Mouse (Mus musculus) heart, embryonic 15.5 days (tissue): ENCODE results near the gene Gm4302. TPM values are rescaled to one million over a fixed set of nuclear protein-coding genes. Genes with fewer than 3 reads are reported as not detected.
"Not testable (repeated sequence)": the region's sequence is repeated elsewhere in the genome, so short reads cannot be mapped to it uniquely, and the experiment has no call there.

Experiments
- ATAC-seq: fragments of 200-750 bp; cut with Nextera tagmentation; replicated peaks from 2 replicates; pipeline ENCODE4 v1.8.0; 2017; ENCODE audit warnings: low read depth, moderate TSS enrichment; ENCODE audit not compliant: insufficient number of reproducible peaks, insufficient read depth, low FRiP score
- H3K27ac ChIP-seq: fragments of 300-500 bp; sonication (generic); 2 replicates; pipeline ENCODE4 v1.5.1; 2015; ENCODE audit warnings: mild to moderate bottlenecking, inconsistent platforms
- H3K27me3 ChIP-seq: fragments of 300-500 bp; sonication (generic); 2 replicates; pipeline ENCODE4 v1.6.1; 2015; ENCODE audit warnings: inconsistent platforms
- H3K36me3 ChIP-seq: fragments of 300-500 bp; sonication (generic); 2 replicates; pipeline ENCODE4 v1.6.1; 2015; ENCODE audit warnings: mild to moderate bottlenecking, inconsistent platforms
- H3K4me1 ChIP-seq: fragments of 300-500 bp; sonication (generic); replicated peaks from 2 replicates; pipeline ENCODE4 v1.6.1; 2015; ENCODE audit warnings: inconsistent platforms
- H3K4me2 ChIP-seq: fragments of 300-500 bp; sonication (generic); 2 replicates; pipeline ENCODE4 v1.6.1; 2015; ENCODE audit warnings: inconsistent platforms, mild to moderate bottlenecking, moderate library complexity
- H3K4me3 ChIP-seq: fragments of 300-500 bp; sonication (generic); 2 replicates; pipeline ENCODE4 v1.5.1; 2015; ENCODE audit warnings: mild to moderate bottlenecking, inconsistent platforms
- H3K9ac ChIP-seq: fragments of 300-500 bp; sonication (generic); 2 replicates; pipeline ENCODE4 v1.6.1; 2015; ENCODE audit warnings: mild to moderate bottlenecking, inconsistent platforms
- H3K9me3 ChIP-seq: fragments of 300-500 bp; sonication (generic); replicated peaks from 2 replicates; pipeline ENCODE4 v1.6.1; 2016; ENCODE audit warnings: inconsistent platforms
- WGBS: fragments of 180-500 bp; shearing (Covaris S2); methylation state at CpG from one replicate; pipeline ENCODE4 v1.1.7; 2015; ENCODE audit warnings: mixed read lengths; 5-methylcytosine and 5-hydroxymethylcytosine counted together
- polyA plus RNA-seq: library from polyadenylated mRNA; unstranded; fragments of >200 nt; fragmentation: Nextera tagmentation; extraction: Ambion mirVana; gene quantifications from 2 replicates; pipeline ENCODE4 v1.2.1, GENCODE M21; 2015

Gene Gm4302
- polyA plus RNA-seq, result not detected in 2 replicates

DNA sequence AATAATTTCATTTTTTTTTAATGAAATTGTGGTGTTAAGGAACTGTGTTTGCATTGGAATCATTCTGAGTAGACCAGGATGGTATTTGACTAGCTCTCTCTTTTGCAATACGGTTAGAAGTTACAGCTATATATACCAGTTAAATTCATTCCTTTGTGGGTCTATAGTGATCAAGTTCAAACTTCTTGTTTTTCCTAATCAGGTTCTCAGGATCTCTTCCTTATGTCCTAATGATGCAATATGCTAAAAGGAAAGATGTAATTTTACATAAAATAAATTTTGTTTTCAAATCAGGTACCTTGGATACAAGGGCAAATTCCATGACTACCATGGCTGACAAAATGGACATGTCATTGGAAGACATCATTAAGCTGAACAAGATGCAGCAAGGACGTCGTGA is at the start of gene Gm4302:
Gene Gm4302 (plus strand): TSS at position 301 of the 400 bp plus-strand sequence.
- H3K27me3 ChIP-seq, H3K36me3 ChIP-seq, H3K9ac ChIP-seq, ATAC-seq, H3K4me2 ChIP-seq, H3K4me1 ChIP-seq, H3K4me3 ChIP-seq, H3K27ac ChIP-seq, H3K9me3 ChIP-seq: not testable (repeated sequence)
- no CpG with 5 or more reads among the region's 3 CpGs for WGBS

GRCm38 (mm10) chr10:100296105-100296504 is 44.5 kb upstream of the Gm4302 start:
- Histone ChIP-seq H3K27me3 (no peaks in the 10 kb centered on the region), H3K4me1 (no peaks in the 10 kb centered on the region), H3K4me2 (no peak overlapping the region), H3K27ac (no peak overlapping the region), H3K9ac (no peak overlapping the region), H3K4me3 (no peak overlapping the region), H3K9me3 (no peaks in the 10 kb centered on the region), H3K36me3 (no peaks in the 10 kb centered on the region)
- ATAC-seq, result no peak
- 76% methylated on average over 2 of the region's 2 CpGs for WGBS

GRCm38 (mm10) chr10:100300106-100300505 is 40.5 kb upstream of the Gm4302 start:
- not testable (repeated sequence) for ATAC-seq

GRCm38 (mm10) chr10:100335376-100335775 is 5.3 kb upstream of the Gm4302 start, which contains the start of gene Gm4301:
Gm4301 (plus strand) TSS chr10:100335676.
- no CpG with 5 or more reads among the region's 2 CpGs for WGBS

More at GRCm38 (mm10) chr10:100300106-100300505, 40.5 kb upstream of the Gm4302 start:
- H3K9ac ChIP-seq, H3K9me3 ChIP-seq, H3K27ac ChIP-seq, H3K4me3 ChIP-seq, H3K36me3 ChIP-seq, H3K4me1 ChIP-seq, H3K27me3 ChIP-seq, H3K4me2 ChIP-seq: not testable (repeated sequence)

DNA sequence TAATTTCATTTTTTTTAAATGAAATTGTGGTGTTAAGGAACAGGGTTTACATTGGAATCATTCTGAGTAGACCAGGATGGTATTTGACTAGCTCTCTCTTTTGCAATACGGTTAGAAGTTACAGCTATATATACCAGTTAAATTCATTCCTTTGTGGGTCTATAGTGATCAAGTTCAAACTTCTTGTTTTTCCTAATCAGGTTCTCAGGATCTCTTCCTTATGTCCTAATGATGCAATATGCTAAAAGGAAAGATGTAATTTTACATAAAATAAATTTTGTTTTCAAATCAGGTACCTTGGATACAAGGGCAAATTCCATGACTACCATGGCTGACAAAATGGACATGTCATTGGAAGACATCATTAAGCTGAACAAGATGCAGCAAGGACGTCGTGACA is 5.0 kb downstream of the Gm4302 start, which contains the start of gene Gm4303:
Gene Gm4303 (plus strand): TSS at position 301 of the 400 bp plus-strand sequence.
- H3K9me3 ChIP-seq, ATAC-seq, H3K27ac ChIP-seq, H3K4me1 ChIP-seq, H3K4me2 ChIP-seq, H3K36me3 ChIP-seq, H3K27me3 ChIP-seq, H3K9ac ChIP-seq, H3K4me3 ChIP-seq: not testable (repeated sequence)
- no CpG with 5 or more reads among the region's 3 CpGs for whole genome bisulfite sequencing

More at GRCm38 (mm10) chr10:100335376-100335775, 5.3 kb upstream of the Gm4302 start, which contains the start of gene Gm4301:
- not testable (repeated sequence) for H3K9ac ChIP-seq, H3K4me2 ChIP-seq, H3K36me3 ChIP-seq, H3K4me1 ChIP-seq, H3K9me3 ChIP-seq, H3K27me3 ChIP-seq, H3K27ac ChIP-seq, H3K4me3 ChIP-seq, ATAC-seq

DNA sequence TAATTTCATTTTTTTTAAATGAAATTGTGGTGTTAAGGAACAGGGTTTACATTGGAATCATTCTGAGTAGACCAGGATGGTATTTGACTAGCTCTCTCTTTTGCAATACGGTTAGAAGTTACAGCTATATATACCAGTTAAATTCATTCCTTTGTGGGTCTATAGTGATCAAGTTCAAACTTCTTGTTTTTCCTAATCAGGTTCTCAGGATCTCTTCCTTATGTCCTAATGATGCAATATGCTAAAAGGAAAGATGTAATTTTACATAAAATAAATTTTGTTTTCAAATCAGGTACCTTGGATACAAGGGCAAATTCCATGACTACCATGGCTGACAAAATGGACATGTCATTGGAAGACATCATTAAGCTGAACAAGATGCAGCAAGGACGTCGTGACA is 10.2 kb downstream of the Gm4302 start, which contains the start of gene Gm4305:
Gene Gm4305 (plus strand): TSS at position 301 of the 400 bp plus-strand sequence.
- H3K27me3 ChIP-seq, H3K4me2 ChIP-seq, ATAC-seq, H3K27ac ChIP-seq, H3K4me3 ChIP-seq, H3K9ac ChIP-seq, H3K4me1 ChIP-seq, H3K36me3 ChIP-seq, H3K9me3 ChIP-seq: not testable (repeated sequence)
- no CpG with 5 or more reads among the region's 3 CpGs for WGBS

DNA sequence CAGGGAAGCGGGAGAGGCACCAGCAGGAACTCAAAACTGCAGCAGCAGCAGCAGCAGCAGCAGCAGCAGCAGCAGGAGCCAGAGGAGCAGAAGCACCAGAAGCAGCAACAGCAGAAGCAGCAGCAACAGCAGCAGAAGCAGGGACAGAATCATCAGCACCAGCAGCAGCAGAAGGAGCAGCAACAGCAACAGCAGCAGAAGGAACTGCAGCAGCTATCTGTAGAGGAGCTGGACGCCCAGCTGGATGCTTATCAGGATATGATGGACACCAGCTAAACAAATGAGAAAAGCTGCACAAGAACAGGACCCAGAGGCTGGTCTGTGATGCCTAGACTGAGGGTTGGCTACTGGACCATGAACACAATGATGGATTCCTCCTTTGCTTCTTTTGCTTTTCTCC is 16.2 kb downstream of the Gm4302 start:
- WGBS, result 57% methylated on average over 2 of the region's 2 CpGs
- ATAC-seq, H3K4me2 ChIP-seq, H3K9me3 ChIP-seq, H3K4me1 ChIP-seq, H3K9ac ChIP-seq, H3K27ac ChIP-seq, H3K4me3 ChIP-seq, H3K27me3 ChIP-seq, H3K36me3 ChIP-seq: not testable (repeated sequence)

- not testable (repeated sequence) for H3K27me3 ChIP-seq, H3K9me3 ChIP-seq, ATAC-seq, H3K9ac ChIP-seq, H3K4me2 ChIP-seq, H3K4me3 ChIP-seq, H3K4me1 ChIP-seq, H3K36me3 ChIP-seq, H3K27ac ChIP-seq
- no CpG with 5 or more reads among the region's 3 CpGs for WGBS
Measured at GRCm38 (mm10) chr10:100361038-100361437, 20.4 kb downstream of the Gm4302 start, which contains the start of gene Gm4307. Gm4307 (plus strand) TSS chr10:100361338.

DNA sequence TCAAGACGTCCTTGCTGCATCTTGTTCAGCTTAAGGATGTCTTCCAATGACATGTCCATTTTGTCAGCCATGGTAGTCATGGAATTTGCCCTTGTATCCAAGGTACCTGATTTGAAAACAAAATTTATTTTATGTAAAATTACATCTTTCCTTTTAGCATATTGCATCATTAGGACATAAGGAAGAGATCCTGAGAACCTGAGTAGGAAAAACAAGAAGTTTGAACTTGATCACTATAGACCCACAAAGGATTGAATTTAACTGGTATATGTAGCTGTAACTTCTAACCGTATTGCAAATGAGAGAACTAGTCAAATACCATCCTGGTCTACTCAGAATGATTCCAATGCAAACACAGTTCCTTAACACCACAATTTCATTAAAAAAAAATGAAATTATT is 41.8 kb downstream of the Gm4302 start, which contains the start of gene Gm4312:
Gene Gm4312 (minus strand): TSS at position 101 of the 400 bp plus-strand sequence.
- ATAC-seq, H3K27ac ChIP-seq, H3K9me3 ChIP-seq, H3K9ac ChIP-seq, H3K36me3 ChIP-seq, H3K4me3 ChIP-seq, H3K4me2 ChIP-seq, H3K4me1 ChIP-seq, H3K27me3 ChIP-seq: not testable (repeated sequence)
- no CpG with 5 or more reads among the region's 2 CpGs for WGBS

Other genes with a start within 250 kb of the Gm4302 start
- gene Gm4301, start 5.2 kb upstream of the Gm4302 start, polyA plus RNA-seq, result not detected in 2 replicates
- not detected in 2 replicates for gene Gm4303, start 5.1 kb downstream of the Gm4302 start, polyA plus RNA-seq
- not detected in 2 replicates for gene Gm4305, start 10.3 kb downstream of the Gm4302 start, polyA plus RNA-seq
- gene Gm4307, start 20.5 kb downstream of the Gm4302 start, polyA plus RNA-seq, result not detected in 2 replicates
- not detected in 2 replicates for gene Gm4312, start 41.7 kb downstream of the Gm4302 start, polyA plus RNA-seq
- gene Tmtc3, start 146.5 kb downstream of the Gm4302 start, polyA plus RNA-seq, result 13.6 and 15.2 TPM in 2 replicates
- 2.7 and 2.8 TPM in 2 replicates for gene Cep290, start 146.7 kb downstream of the Gm4302 start, polyA plus RNA-seq
- gene 4930430F08Rik, start 249.6 kb downstream of the Gm4302 start, polyA plus RNA-seq, result 5.9 and 8.7 TPM in 2 replicates
- gene 1700017N19Rik, start 249.6 kb downstream of the Gm4302 start, polyA plus RNA-seq, result not detected in 2 replicates